Mouse (Mus musculus) forebrain, embryonic 16.5 days (tissue): Measurements from ENCODE around the gene Olfr853. TPM values are rescaled to one million over a fixed set of nuclear protein-coding genes. Genes with fewer than 3 reads are reported as not detected.

Experiments used
- ATAC-seq: fragments of 200-750 bp; cut with Nextera tagmentation; 2 replicates; pipeline ENCODE4 v1.8.0; 2017; ENCODE audit warnings: mild to moderate bottlenecking, moderate library complexity
- H3K27ac ChIP-seq: fragments of 300-500 bp; sonication (generic); 2 replicates; pipeline ENCODE4 v1.5.1; 2014; ENCODE audit warnings: low read length, control low read depth
- H3K27me3 ChIP-seq: fragments of 300-500 bp; sonication (generic); replicated peaks from 2 replicates; pipeline ENCODE4 v1.6.1; 2014; ENCODE audit warnings: low read length; ENCODE audit not compliant: control insufficient read depth, insufficient read depth
- H3K36me3 ChIP-seq: fragments of 300-500 bp; sonication (generic); 2 replicates; pipeline ENCODE4 v1.6.1; 2014; ENCODE audit not compliant: control insufficient read depth, insufficient read depth
- H3K4me1 ChIP-seq: fragments of 300-500 bp; sonication (generic); replicated peaks from 2 replicates; pipeline ENCODE4 v1.6.1; 2014; ENCODE audit warnings: low read length; ENCODE audit not compliant: control insufficient read depth, insufficient read depth
- H3K4me2 ChIP-seq: fragments of 300-500 bp; sonication (generic); 2 replicates; pipeline ENCODE4 v1.6.1; 2014; ENCODE audit warnings: mild to moderate bottlenecking, low read length, control low read depth
- H3K4me3 ChIP-seq: fragments of 300-500 bp; sonication (generic); replicated peaks from 2 replicates; pipeline ENCODE4 v1.5.1; 2014; ENCODE audit warnings: mild to moderate bottlenecking, low read length, control low read depth
- H3K9ac ChIP-seq: fragments of 300-500 bp; sonication (generic); replicated peaks from 2 replicates; pipeline ENCODE4 v1.6.1; 2014; ENCODE audit warnings: low read depth, low read length, control low read depth
- H3K9me3 ChIP-seq: fragments of 300-500 bp; sonication (generic); 2 replicates; pipeline ENCODE4 v1.6.1; 2016; ENCODE audit warnings: low read length; ENCODE audit not compliant: control insufficient read depth
- WGBS: fragments of 180-500 bp; shearing (Covaris S2); extraction: QIAGEN DNeasy Blood & Tissue Kit; methylation state at CpG from one replicate; pipeline ENCODE4 v1.1.7; 2014; 5-methylcytosine and 5-hydroxymethylcytosine counted together
- polyA plus RNA-seq: library from polyadenylated mRNA; unstranded; fragments of >200 nt; fragmentation: Nextera tagmentation; extraction: Ambion mirVana; gene quantifications from 2 replicates; pipeline ENCODE4 v1.2.1, GENCODE M21; 2015

Olfr853 gene
- polyA plus RNA-seq, result not detected in 2 replicates

GRCm38 (mm10) chr9:19540976-19541375 is at the start of gene Olfr853:
Gene Olfr853, minus strand, starts transcription at chr9:19541076.
- no peak within 1 kb of the TSS for H3K27ac ChIP-seq
- no peak within 1 kb of the TSS for H3K4me3 ChIP-seq
- H3K9me3 ChIP-seq, result peaks cover 3% of the 10 kb centered on the region; the same call in 1 of the 2 replicates
- no peak within 1 kb of the TSS for H3K9ac ChIP-seq
- no peaks in the 10 kb centered on the region for H3K27me3 ChIP-seq
- no peaks in the 10 kb centered on the region for H3K4me1 ChIP-seq
- no peak for ATAC-seq
- 80% methylated on average over 1 of the region's 1 CpGs for WGBS
- H3K36me3 ChIP-seq, result no peaks in the 10 kb centered on the region
- no peak within 1 kb of the TSS for H3K4me2 ChIP-seq

- Histone ChIP-seq H3K4me1 (no peaks in the 10 kb centered on the region), H3K9ac (no peak within 1 kb of the TSS), H3K4me2 (no peak within 1 kb of the TSS), H3K9me3 (no peaks in the 10 kb centered on the region), H3K36me3 (no peaks in the 10 kb centered on the region), H3K27ac (no peak within 1 kb of the TSS), H3K4me3 (no peak within 1 kb of the TSS), H3K27me3 (no peaks in the 10 kb centered on the region)
- ATAC-seq, result no peak
Measured at GRCm38 (mm10) chr9:19582317-19582716, 41.4 kb upstream of the Olfr853 start, which contains the start of gene Olfr855. Gene Olfr855, plus strand, starts transcription at chr9:19582617.

GRCm38 (mm10) chr9:19567282-19567681 is 26.4 kb upstream of the Olfr853 start, which contains the start of gene Olfr854:
Gene Olfr854, minus strand, starts transcription at chr9:19567382.
- Histone ChIP-seq H3K27ac (no peak within 1 kb of the TSS), H3K36me3 (no peaks in the 10 kb centered on the region), H3K4me2 (no peak within 1 kb of the TSS), H3K9me3 (no peaks in the 10 kb centered on the region), H3K27me3 (no peaks in the 10 kb centered on the region), H3K9ac (no peak within 1 kb of the TSS), H3K4me1 (no peaks in the 10 kb centered on the region), H3K4me3 (no peak within 1 kb of the TSS)
- WGBS, result 71% methylated on average over 1 of the region's 1 CpGs
- ATAC-seq, result no peak

- Histone ChIP-seq H3K27me3 (no peaks in the 10 kb centered on the region), H3K4me2 (no peak within 1 kb of the TSS), H3K4me3 (no peak within 1 kb of the TSS), H3K36me3 (no peaks in the 10 kb centered on the region), H3K27ac (no peak within 1 kb of the TSS), H3K9me3 (peaks cover 7% of the 10 kb centered on the region; the same call in 1 of the 2 replicates), H3K9ac (no peak within 1 kb of the TSS), H3K4me1 (no peaks in the 10 kb centered on the region)
- ATAC-seq, result no peak
Measured at GRCm38 (mm10) chr9:19492995-19493394, 47.9 kb downstream of the Olfr853 start, which contains the start of gene Olfr851. Gene Olfr851, plus strand, starts transcription at chr9:19493295.

Other genes starting within 250 kb of the Olfr853 start
- gene Olfr844, start 224.7 kb downstream of the Olfr853 start, polyA plus RNA-seq, result not detected in 2 replicates
- not detected in 2 replicates for gene Olfr845, start 204.6 kb downstream of the Olfr853 start, polyA plus RNA-seq
- not detected in 2 replicates for gene Olfr846, start 177.1 kb downstream of the Olfr853 start, polyA plus RNA-seq
- gene Olfr847, start 162.4 kb downstream of the Olfr853 start, polyA plus RNA-seq, result not detected in 2 replicates
- not detected in 2 replicates for gene Olfr849, start 100.8 kb downstream of the Olfr853 start, polyA plus RNA-seq
- not detected in 2 replicates for gene Olfr850, start 62.8 kb downstream of the Olfr853 start, polyA plus RNA-seq
- not detected in 2 replicates for gene Olfr851, start 47.8 kb downstream of the Olfr853 start, polyA plus RNA-seq
- gene Olfr854, start 26.3 kb upstream of the Olfr853 start, polyA plus RNA-seq, result not detected in 2 replicates
- not detected in 2 replicates for gene Olfr855, start 41.5 kb upstream of the Olfr853 start, polyA plus RNA-seq
- gene Zfp317, start 81.0 kb upstream of the Olfr853 start, polyA plus RNA-seq, result 51.7 and 56.0 TPM in 2 replicates
- not detected in 2 replicates for gene Olfr857, start 168.4 kb upstream of the Olfr853 start, polyA plus RNA-seq
- not detected in 2 replicates for gene Olfr58, start 239.2 kb upstream of the Olfr853 start, polyA plus RNA-seq